Mouse (Mus musculus): Measurements from ENCODE around the gene Spta1. TPM values are rescaled to one million over a fixed set of nuclear protein-coding genes. Genes with fewer than 3 reads are reported as not detected.

Gene Spta1
- total RNA-seq, 1 experiment = 5.1 TPM

- Histone ChIP-seq H3K9ac (ENCODE audit: insufficient read depth, low read depth, low read length, poor library complexity, severe bottlenecking) (no peak overlapping the region), H3K9me3 (ENCODE audit: control insufficient read depth, insufficient read depth, low read depth, low read length) (no peaks in the 10 kb centered on the region), H3K4me1 (ENCODE audit: control insufficient read depth in 2 of 2, insufficient read depth in 2 of 2, low read length in 2 of 2, poor library complexity in 1 of 2) (no peaks in the 10 kb centered on the region), H3K4me3 (ENCODE audit: insufficient read depth in 1 of 2, low read depth in 1 of 2, low read length in 2 of 2, poor library complexity in 1 of 2, severe bottlenecking in 1 of 2) (no peak overlapping the region), H3K36me3 (ENCODE audit: control insufficient read depth, insufficient read depth, low read length, poor library complexity, severe bottlenecking) (no peaks in the 10 kb centered on the region), H3K27ac (ENCODE audit: insufficient read depth, low read depth, low read length, poor library complexity, severe bottlenecking) (no peak overlapping the region)
- DNase-seq (ENCODE audit: low read depth, low spot score) = no peak
- TF ChIP-seq ZNF384 (IDR thresholded peaks at IDR 0.05; ENCODE audit: low read depth, low read length) (peak; percentile 55; the same call in 1 of the 2 replicates), ZC3H11A (IDR thresholded peaks at IDR 0.05; ENCODE audit: borderline replicate concordance, low read depth, low read length) (no peak), CHD2 (IDR thresholded peaks at IDR 0.05; ENCODE audit: low read depth, low read length) (no peak), MAFK (IDR thresholded peaks at IDR 0.05; ENCODE audit: insufficient read depth, low read depth, low read length) (no peak), HCFC1 (IDR thresholded peaks at IDR 0.05; ENCODE audit: borderline replicate concordance, insufficient read depth, low read length) (no peak)
- in situ Hi-C loops (cut with MboI; ENCODE audit: low sequenced_read_pairs in 2 of 2, unreplicated experiment in 2 of 2) = no loop called here
These were observed 23.3 kb upstream of the Spta1 start for GRCm38 (mm10) chr1:174149289-174149688.

GRCm38 (mm10) chr1:174155333-174155732 is 17.2 kb upstream of the Spta1 start, which contains the start of gene Olfr420:
Gene Olfr420 (plus strand): TSS chr1:174155633.
- Histone ChIP-seq H3K9me3 (ENCODE audit: control insufficient read depth, insufficient read depth, low read depth, low read length) (no peaks in the 10 kb centered on the region), H3K36me3 (ENCODE audit: control insufficient read depth, insufficient read depth, low read length, poor library complexity, severe bottlenecking) (no peaks in the 10 kb centered on the region), H3K27ac (ENCODE audit: insufficient read depth, low read depth, low read length, poor library complexity, severe bottlenecking) (no peak within 1 kb of the TSS), H3K4me1 (ENCODE audit: control insufficient read depth in 2 of 2, insufficient read depth in 2 of 2, low read length in 2 of 2, poor library complexity in 1 of 2) (no peaks in the 10 kb centered on the region), H3K4me3 (ENCODE audit: insufficient read depth in 1 of 2, low read depth in 1 of 2, low read length in 2 of 2, poor library complexity in 1 of 2, severe bottlenecking in 1 of 2) (no peak within 1 kb of the TSS), H3K9ac (ENCODE audit: insufficient read depth, low read depth, low read length, poor library complexity, severe bottlenecking) (no peak within 1 kb of the TSS)
- no peak for DNase-seq (ENCODE audit: low read depth, low spot score)
- TF ChIP-seq MAFK (IDR thresholded peaks at IDR 0.05; ENCODE audit: insufficient read depth, low read depth, low read length) = no peak
- no peak for TF ChIP-seq HCFC1 (IDR thresholded peaks at IDR 0.05; ENCODE audit: borderline replicate concordance, insufficient read depth, low read length)
- TF ChIP-seq CHD2 (IDR thresholded peaks at IDR 0.05; ENCODE audit: low read depth, low read length) = no peak
- no peak for TF ChIP-seq ZNF384 (IDR thresholded peaks at IDR 0.05; ENCODE audit: low read depth, low read length)
- in situ Hi-C loops (cut with MboI; ENCODE audit: low sequenced_read_pairs in 2 of 2, unreplicated experiment in 2 of 2) = no loop called here

GRCm38 (mm10) chr1:174157622-174158021 is 15.0 kb upstream of the Spta1 start:
- DNase-seq (ENCODE audit: low read depth, low spot score) = no peak
- Histone ChIP-seq H3K36me3 (ENCODE audit: control insufficient read depth, insufficient read depth, low read length, poor library complexity, severe bottlenecking) (no peaks in the 10 kb centered on the region), H3K9ac (ENCODE audit: insufficient read depth, low read depth, low read length, poor library complexity, severe bottlenecking) (no peak overlapping the region), H3K27ac (ENCODE audit: insufficient read depth, low read depth, low read length, poor library complexity, severe bottlenecking) (no peak overlapping the region), H3K9me3 (ENCODE audit: control insufficient read depth, insufficient read depth, low read depth, low read length) (no peaks in the 10 kb centered on the region), H3K4me3 (ENCODE audit: insufficient read depth in 1 of 2, low read depth in 1 of 2, low read length in 2 of 2, poor library complexity in 1 of 2, severe bottlenecking in 1 of 2) (no peak overlapping the region), H3K4me1 (ENCODE audit: control insufficient read depth in 2 of 2, insufficient read depth in 2 of 2, low read length in 2 of 2, poor library complexity in 1 of 2) (no peaks in the 10 kb centered on the region)
- TF ChIP-seq ZC3H11A (IDR thresholded peaks at IDR 0.05; ENCODE audit: borderline replicate concordance, low read depth, low read length) (no peak), CHD2 (IDR thresholded peaks at IDR 0.05; ENCODE audit: low read depth, low read length) (no peak), MAFK (IDR thresholded peaks at IDR 0.05; ENCODE audit: insufficient read depth, low read depth, low read length) (no peak), ZNF384 (IDR thresholded peaks at IDR 0.05; ENCODE audit: low read depth, low read length) (no peak)
- in situ Hi-C loops (cut with MboI; ENCODE audit: low sequenced_read_pairs in 2 of 2, unreplicated experiment in 2 of 2) = no loop called here

- Histone ChIP-seq H3K9me3 (ENCODE audit: control insufficient read depth, insufficient read depth, low read depth, low read length) (no peaks in the 10 kb centered on the region), H3K27ac (ENCODE audit: insufficient read depth, low read depth, low read length, poor library complexity, severe bottlenecking) (no peak overlapping the region), H3K36me3 (ENCODE audit: control insufficient read depth, insufficient read depth, low read length, poor library complexity, severe bottlenecking) (no peaks in the 10 kb centered on the region), H3K4me3 (ENCODE audit: insufficient read depth in 1 of 2, low read depth in 1 of 2, low read length in 2 of 2, poor library complexity in 1 of 2, severe bottlenecking in 1 of 2) (no peak overlapping the region), H3K9ac (ENCODE audit: insufficient read depth, low read depth, low read length, poor library complexity, severe bottlenecking) (no peak overlapping the region), H3K4me1 (ENCODE audit: control insufficient read depth in 2 of 2, insufficient read depth in 2 of 2, low read length in 2 of 2, poor library complexity in 1 of 2) (no peaks in the 10 kb centered on the region)
- TF ChIP-seq ZNF384 (IDR thresholded peaks at IDR 0.05; ENCODE audit: low read depth, low read length) = no peak
- TF ChIP-seq HCFC1 (IDR thresholded peaks at IDR 0.05; ENCODE audit: borderline replicate concordance, insufficient read depth, low read length) = no peak
- no peak for TF ChIP-seq CHD2 (IDR thresholded peaks at IDR 0.05; ENCODE audit: low read depth, low read length)
- TF ChIP-seq MAFK (IDR thresholded peaks at IDR 0.05; ENCODE audit: insufficient read depth, low read depth, low read length) = no peak
- no peak for TF ChIP-seq ZC3H11A (IDR thresholded peaks at IDR 0.05; ENCODE audit: borderline replicate concordance, low read depth, low read length)
- DNase-seq (ENCODE audit: low read depth, low spot score) = no peak
- in situ Hi-C loops (cut with MboI; ENCODE audit: low sequenced_read_pairs in 2 of 2, unreplicated experiment in 2 of 2) = no loop called here
These were observed 14.1 kb upstream of the Spta1 start for GRCm38 (mm10) chr1:174158512-174158911.

GRCm38 (mm10) chr1:174159095-174159494 is 13.5 kb upstream of the Spta1 start:
- no peak for DNase-seq (ENCODE audit: low read depth, low spot score)
- in situ Hi-C loops (cut with MboI; ENCODE audit: low sequenced_read_pairs in 2 of 2, unreplicated experiment in 2 of 2) = no loop called here
- TF ChIP-seq MAFK (IDR thresholded peaks at IDR 0.05; ENCODE audit: insufficient read depth, low read depth, low read length) (no peak), ZC3H11A (IDR thresholded peaks at IDR 0.05; ENCODE audit: borderline replicate concordance, low read depth, low read length) (no peak), HCFC1 (IDR thresholded peaks at IDR 0.05; ENCODE audit: borderline replicate concordance, insufficient read depth, low read length) (no peak), ZNF384 (IDR thresholded peaks at IDR 0.05; ENCODE audit: low read depth, low read length) (no peak), CHD2 (IDR thresholded peaks at IDR 0.05; ENCODE audit: low read depth, low read length) (no peak)

More at GRCm38 (mm10) chr1:174159095-174159494, 13.5 kb upstream of the Spta1 start:
- Histone ChIP-seq H3K4me1 (ENCODE audit: control insufficient read depth in 2 of 2, insufficient read depth in 2 of 2, low read length in 2 of 2, poor library complexity in 1 of 2) (no peaks in the 10 kb centered on the region), H3K27ac (ENCODE audit: insufficient read depth, low read depth, low read length, poor library complexity, severe bottlenecking) (no peak overlapping the region), H3K9me3 (ENCODE audit: control insufficient read depth, insufficient read depth, low read depth, low read length) (no peaks in the 10 kb centered on the region), H3K36me3 (ENCODE audit: control insufficient read depth, insufficient read depth, low read length, poor library complexity, severe bottlenecking) (no peaks in the 10 kb centered on the region), H3K4me3 (ENCODE audit: insufficient read depth in 1 of 2, low read depth in 1 of 2, low read length in 2 of 2, poor library complexity in 1 of 2, severe bottlenecking in 1 of 2) (no peak overlapping the region), H3K9ac (ENCODE audit: insufficient read depth, low read depth, low read length, poor library complexity, severe bottlenecking) (no peak overlapping the region)

Data from ES-E14 (cell line).